In genomic region chr19:10280771-10281540, GRCm38 (mm10) we compare ENCODE assay signal across 18 mouse cellular contexts. TPM values are rescaled to one million over a fixed set of nuclear protein-coding genes. Genes with fewer than 3 reads are reported as not detected.
DNase-seq lines count a peak whose midpoint lies in the region; ATAC-seq and TF ChIP-seq lines count a peak whose summit lies in the region.
"Had no signal": no experiment of that assay in that cellular context is flagged by ENCODE, and none has a peak within 500 bp of the region (broad histone marks: within the 10 kb centered on the region; RNA-seq: fewer than 3 reads in every experiment).

No protein-coding gene starts in this region.

- H3K4me3 ChIP-seq in intestine, embryonic 16.5 days (ENCODE audit: low read length) = no peak overlapping the region
- H3K4me3 ChIP-seq in intestine, embryonic 15.5 days (replicated peaks) = no peak overlapping the region
- no peak overlapping the region for H3K4me3 ChIP-seq in brown adipose tissue, adult 24 weeks (ENCODE audit: insufficient read depth, low read depth, low read length)
- H3K4me3 ChIP-seq in intestine, postnatal 0 days (ENCODE audit: low read depth, low read length) = no peak overlapping the region
- H3K4me3 ChIP-seq in midbrain, embryonic 16.5 days (ENCODE audit: low read depth, low read length) = no peak overlapping the region
- H3K4me3 ChIP-seq: kidney, embryonic 15.5 days; liver, embryonic 15.5 days; myocyte had no signal

- peak overlapping the region; percentile 25 for H3K9ac ChIP-seq in intestine, embryonic 16.5 days (ENCODE audit: low read depth, low read length)
- no peak overlapping the region for H3K9ac ChIP-seq in intestine, embryonic 15.5 days
- 0 out of 2 replicates have a peak overlapping the region, but pooled peaks have one; percentile 11 for H3K9ac ChIP-seq in intestine, postnatal 0 days (ENCODE audit: low read depth, low read length)
- no peak overlapping the region for H3K9ac ChIP-seq in midbrain, embryonic 16.5 days (ENCODE audit: low read depth, low read length)
- H3K9ac ChIP-seq: forebrain, postnatal 0 days; hindbrain, embryonic 14.5 days; kidney, embryonic 15.5 days; liver, embryonic 15.5 days had no signal

- H3K27ac ChIP-seq in intestine, embryonic 16.5 days (ENCODE audit: low read length) = no peak overlapping the region
- H3K27ac ChIP-seq in intestine, embryonic 15.5 days = no peak overlapping the region
- peak overlapping the region; percentile 30; the same call in 1 of the 2 replicates for H3K27ac ChIP-seq in brown adipose tissue, adult 24 weeks (replicated peaks; ENCODE audit: low read depth, low read length)
- no peak overlapping the region for H3K27ac ChIP-seq in intestine, postnatal 0 days (ENCODE audit: low read depth, low read length)
- H3K27ac ChIP-seq in midbrain, embryonic 16.5 days (ENCODE audit: low read length) = no peak overlapping the region
- H3K27ac ChIP-seq: hindbrain, embryonic 14.5 days; kidney, embryonic 15.5 days; liver, embryonic 15.5 days had no signal

- no peaks in the 10 kb centered on the region for H3K36me3 ChIP-seq in intestine, embryonic 16.5 days (ENCODE audit: control insufficient read depth, insufficient read depth, low read length)
- no peaks in the 10 kb centered on the region for H3K36me3 ChIP-seq in intestine, embryonic 15.5 days
- H3K36me3 ChIP-seq in intestine, postnatal 0 days (ENCODE audit: control insufficient read depth, insufficient read depth) = no peaks in the 10 kb centered on the region
- H3K36me3 ChIP-seq in midbrain, embryonic 16.5 days (ENCODE audit: control insufficient read depth, insufficient read depth, low read length) = no peaks in the 10 kb centered on the region
- H3K36me3 ChIP-seq: kidney, embryonic 15.5 days; liver, embryonic 15.5 days had no signal

- WGBS in intestine, embryonic 16.5 days = 61% methylated on average over 14 of the region's 14 CpGs
- WGBS in intestine, embryonic 15.5 days = 55% methylated on average over 14 of the region's 14 CpGs
- 63% methylated on average over 14 of the region's 14 CpGs for WGBS in intestine, postnatal 0 days
- 71% methylated on average over 14 of the region's 14 CpGs for WGBS in midbrain, embryonic 16.5 days

- H3K9me3 ChIP-seq in intestine, embryonic 16.5 days (ENCODE audit: control insufficient read depth, low read length) = no peaks in the 10 kb centered on the region
- H3K9me3 ChIP-seq in intestine, embryonic 15.5 days = no peaks in the 10 kb centered on the region
- H3K9me3 ChIP-seq in intestine, postnatal 0 days (ENCODE audit: control insufficient read depth) = no peaks in the 10 kb centered on the region
- H3K9me3 ChIP-seq in midbrain, embryonic 16.5 days (replicated peaks; ENCODE audit: control insufficient read depth, low read length, poor library complexity, severe bottlenecking) = no peaks in the 10 kb centered on the region
- H3K9me3 ChIP-seq: kidney, embryonic 15.5 days; liver, embryonic 15.5 days had no signal

- DNase-seq in adrenal gland, postnatal 14 days = peak; percentile 59
- DNase-seq in adrenal gland, adult 2 months = no peak
- DNase-seq in urinary bladder, postnatal 36 days (ENCODE audit: low spot score in 2 of 2) = no peak
- DNase-seq: adrenal gland, adult 8-10 months; forebrain, postnatal 0 days; gastrocnemius, postnatal 25 days; thymus, postnatal 14 days had no signal

- H3K4me2 ChIP-seq in intestine, embryonic 16.5 days (ENCODE audit: low read depth, low read length) = no peak overlapping the region
- no peak overlapping the region for H3K4me2 ChIP-seq in intestine, embryonic 15.5 days (replicated peaks)
- no peak overlapping the region for H3K4me2 ChIP-seq in intestine, postnatal 0 days (replicated peaks; ENCODE audit: low read depth)
- no peak overlapping the region for H3K4me2 ChIP-seq in midbrain, embryonic 16.5 days (ENCODE audit: low read length)
- H3K4me2 ChIP-seq: hindbrain, embryonic 14.5 days; kidney, embryonic 15.5 days; liver, embryonic 15.5 days; midbrain, embryonic 11.5 days had no signal

- no peak for TF ChIP-seq CTCF in intestine, postnatal 0 days (IDR thresholded peaks at IDR 0.05; ENCODE audit: low read depth)

- no peaks in the 10 kb centered on the region for H3K27me3 ChIP-seq in intestine, embryonic 16.5 days (replicated peaks; ENCODE audit: control insufficient read depth, insufficient read depth, low read length)
- H3K27me3 ChIP-seq in intestine, embryonic 15.5 days (replicated peaks) = no peaks in the 10 kb centered on the region
- no peaks in the 10 kb centered on the region for H3K27me3 ChIP-seq in intestine, postnatal 0 days (replicated peaks; ENCODE audit: control insufficient read depth, insufficient read depth, low read length)
- H3K27me3 ChIP-seq in midbrain, embryonic 16.5 days (ENCODE audit: control insufficient read depth, insufficient read depth, low read depth, low read length) = no peaks in the 10 kb centered on the region
- H3K27me3 ChIP-seq: kidney, embryonic 15.5 days; liver, embryonic 15.5 days had no signal

- peaks cover 32% of the 10 kb centered on the region for H3K4me1 ChIP-seq in intestine, embryonic 16.5 days (ENCODE audit: control insufficient read depth, insufficient read depth, low read length)
- peaks cover 57% of the 10 kb centered on the region for H3K4me1 ChIP-seq in intestine, embryonic 15.5 days (replicated peaks)
- H3K4me1 ChIP-seq in brown adipose tissue, adult 24 weeks (ENCODE audit: control insufficient read depth, insufficient read depth, insufficient read length, low read length) = peaks cover 39% of the 10 kb centered on the region
- H3K4me1 ChIP-seq in intestine, postnatal 0 days (replicated peaks; ENCODE audit: control insufficient read depth, insufficient read depth, low read length) = peaks cover 6% of the 10 kb centered on the region; the same call in 1 of the 2 replicates
- H3K4me1 ChIP-seq in midbrain, embryonic 16.5 days (ENCODE audit: control insufficient read depth, insufficient read depth, low read length) = peaks cover 13% of the 10 kb centered on the region; the same call in 1 of the 2 replicates

- no peak for ATAC-seq in intestine, embryonic 16.5 days
- no peak for ATAC-seq in intestine, embryonic 15.5 days
- ATAC-seq in intestine, postnatal 0 days = no peak
- no peak for ATAC-seq in midbrain, embryonic 16.5 days
- ATAC-seq: forebrain, postnatal 0 days had no signal

RNA-seq across cellular contexts. Expression of gene Dagla, which starts 23.7 kb away (rescaled TPM):
- 5.5 and 7.4 TPM in 2 replicates for total RNA-seq in adrenal gland, postnatal 14 days (2021)
- total RNA-seq in adrenal gland, adult 2 months (2021) = 1 to 10 TPM; 6.5 to 6.8 TPM
- polyA plus RNA-seq in adrenal gland, adult 2 months (2012; rRNA removed) = 8.9 and 10.2 TPM in 2 replicates
- polyA plus RNA-seq in intestine, embryonic 16.5 days (2015; fragmentation: Nextera tagmentation; extraction: Ambion mirVana) = 2.6 and 3.2 TPM in 2 replicates
- 3.5 and 3.6 TPM in 2 replicates for polyA plus RNA-seq in intestine, embryonic 15.5 days (2015; fragmentation: Nextera tagmentation; extraction: Ambion mirVana)
- 11.9 and 14.2 TPM in 2 replicates for polyA plus RNA-seq in brown adipose tissue, adult 24 weeks (2012; ENCODE audit: insufficient read depth, insufficient read length, missing spikeins)
- 1.3 TPM in 2 replicates for polyA plus RNA-seq in intestine, postnatal 0 days (2015; fragmentation: Nextera tagmentation; extraction: Ambion mirVana)
- 11.8 and 14.1 TPM in 2 replicates for polyA plus RNA-seq in midbrain, embryonic 16.5 days (2015; fragmentation: Nextera tagmentation; extraction: Ambion mirVana)
- total RNA-seq: common myeloid progenitor, adult 5-6 weeks had no signal

RNA-seq across cellular contexts. Expression of gene Myrf, which starts 40.4 kb away (rescaled TPM):
- total RNA-seq in adrenal gland, postnatal 14 days (2021) = 2.6 and 4.7 TPM in 2 replicates
- total RNA-seq in adrenal gland, adult 2 months (2021) = 1 to 10 TPM; 2.3 to 2.7 TPM
- 2.5 and 3.1 TPM in 2 replicates for polyA plus RNA-seq in adrenal gland, adult 2 months (2012; rRNA removed)
- 9.9 and 10.1 TPM in 2 replicates for polyA plus RNA-seq in intestine, embryonic 16.5 days (2015; fragmentation: Nextera tagmentation; extraction: Ambion mirVana)
- 12.0 and 14.4 TPM in 2 replicates for polyA plus RNA-seq in intestine, embryonic 15.5 days (2015; fragmentation: Nextera tagmentation; extraction: Ambion mirVana)
- polyA plus RNA-seq in brown adipose tissue, adult 24 weeks (2012; ENCODE audit: insufficient read depth, insufficient read length, missing spikeins) = 0.44 and 0.50 TPM in 2 replicates
- polyA plus RNA-seq in intestine, postnatal 0 days (2015; fragmentation: Nextera tagmentation; extraction: Ambion mirVana) = 4.1 and 4.5 TPM in 2 replicates
- 0.57 and 0.82 TPM in 2 replicates for polyA plus RNA-seq in midbrain, embryonic 16.5 days (2015; fragmentation: Nextera tagmentation; extraction: Ambion mirVana)
- total RNA-seq: gastrocnemius, postnatal 25 days had no signal

Comparison
In these comparisons a context has a peak if more than half of its experiments do, and no peak if none do; other contexts are left out.
1. H3K9ac ChIP-seq: peak in intestine, embryonic 16.5 days (single experiment) and intestine, postnatal 0 days (single experiment); none in intestine, embryonic 15.5 days (single experiment) and midbrain, embryonic 16.5 days (single experiment).